Mouse (Mus musculus): ENCODE measurements around the gene Sbk1.

GRCm38 (mm10) chr7:126240814-126241360 is 31.5 kb upstream of the Sbk1 start:
- no peak for TF ChIP-seq POLR2A (IDR thresholded peaks at IDR 0.05; ENCODE audit: borderline replicate concordance, insufficient read depth, low read length)
- TF ChIP-seq CTCF (IDR thresholded peaks at IDR 0.05; ENCODE audit: borderline replicate concordance, insufficient read depth, low read depth, low read length): no peak

Data from cerebellum, adult 2 months (tissue).